Mouse (Mus musculus) embryonic fibroblast, embryonic 13.5 days (primary cell): ENCODE measurements around the gene 4930579F01Rik. TPM values are rescaled to one million over a fixed set of nuclear protein-coding genes. Genes with fewer than 3 reads are reported as not detected.
A peak's percentile ranks its signal among the peaks of the same experiment; 100 is the strongest.

Source experiments
- H3K27ac ChIP-seq: 2 replicates; pipeline ENCODE4 v1.5.1; 2012; ENCODE audit warnings: low read length, control low read depth, inconsistent platforms; ENCODE audit not compliant: insufficient read depth
- H3K4me1 ChIP-seq: 2 replicates; pipeline ENCODE4 v1.6.1; 2011; ENCODE audit warnings: low read length; ENCODE audit not compliant: control insufficient read depth, insufficient read depth
- H3K4me3 ChIP-seq: 2 replicates; pipeline ENCODE4 v1.5.1; 2011; ENCODE audit warnings: mild to moderate bottlenecking, control low read depth, low read length; ENCODE audit not compliant: insufficient read depth
- CTCF ChIP-seq: IDR thresholded peaks from 2 replicates; pipeline ENCODE4 v1.5.1; 2011; ENCODE audit warnings: mild to moderate bottlenecking, control low read depth, low read length, moderate library complexity, borderline replicate concordance; ENCODE audit not compliant: insufficient read depth
- POLR2A ChIP-seq: IDR thresholded peaks from 2 replicates; pipeline ENCODE4 v1.6.1; 2011; ENCODE audit warnings: low read depth, mild to moderate bottlenecking, control low read depth, low read length, moderate library complexity
- polyA plus RNA-seq: library from polyadenylated mRNA; stranded (reverse); fragments of >200 nt; gene quantifications from 2 replicates; pipeline ENCODE4 v1.2.4, GENCODE M21; 2011; ENCODE audit warnings: low read depth; ENCODE audit not compliant: missing spikeins, insufficient read length

Gene 4930579F01Rik
- polyA plus RNA-seq, 1 experiment, result not detected

DNA sequence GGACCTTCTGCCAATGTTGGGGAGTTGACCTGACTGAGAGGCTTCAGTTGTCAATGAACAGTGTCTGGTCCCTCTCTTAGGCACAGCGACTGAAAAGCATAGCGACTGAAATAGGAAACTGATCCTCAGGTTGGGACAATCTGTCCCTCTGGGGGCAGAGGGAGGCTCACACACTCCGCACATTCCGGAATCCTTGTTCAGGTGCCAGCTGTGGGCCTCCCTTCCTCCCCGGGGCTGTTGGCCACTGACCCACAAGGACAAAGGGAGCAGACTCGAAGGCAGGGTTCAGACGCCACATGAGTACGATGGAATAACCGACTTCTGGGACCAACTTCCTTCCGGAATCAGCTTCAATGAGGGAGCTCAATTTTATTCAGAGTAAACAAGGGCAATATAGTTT lies 32.0 kb downstream of the 4930579F01Rik start:
- Histone ChIP-seq H3K4me1 (no peaks in the 10 kb centered on the region), H3K4me3 (no peak overlapping the region), H3K27ac (no peak overlapping the region)
- TF ChIP-seq POLR2A, result no peak
- no peak for TF ChIP-seq CTCF

DNA sequence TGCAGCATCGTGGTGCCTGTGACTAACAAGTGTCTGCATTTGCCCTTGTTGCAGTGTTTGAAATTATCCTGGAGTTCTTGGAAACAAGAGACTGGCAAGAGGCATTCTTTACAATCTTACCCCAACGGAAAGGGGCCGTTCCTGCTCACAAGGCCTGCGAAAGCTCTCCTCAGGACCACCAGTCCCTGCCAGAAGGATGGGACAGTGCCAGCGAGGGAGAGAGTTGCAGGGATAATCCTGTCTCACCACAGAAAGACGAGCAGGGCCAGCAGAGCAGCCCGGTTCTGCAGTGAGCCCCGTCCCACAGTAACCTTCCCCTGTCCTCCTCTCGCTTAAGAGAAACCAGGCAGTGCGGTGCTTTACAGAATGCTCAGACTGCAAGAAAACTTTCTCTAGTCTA lies 37.0 kb downstream of the 4930579F01Rik start:
- Histone ChIP-seq H3K27ac (no peak overlapping the region), H3K4me3 (no peak overlapping the region), H3K4me1 (peaks cover 2% of the 10 kb centered on the region; the same call in 1 of the 2 replicates)
- TF ChIP-seq POLR2A (no peak), CTCF (no peak)

DNA sequence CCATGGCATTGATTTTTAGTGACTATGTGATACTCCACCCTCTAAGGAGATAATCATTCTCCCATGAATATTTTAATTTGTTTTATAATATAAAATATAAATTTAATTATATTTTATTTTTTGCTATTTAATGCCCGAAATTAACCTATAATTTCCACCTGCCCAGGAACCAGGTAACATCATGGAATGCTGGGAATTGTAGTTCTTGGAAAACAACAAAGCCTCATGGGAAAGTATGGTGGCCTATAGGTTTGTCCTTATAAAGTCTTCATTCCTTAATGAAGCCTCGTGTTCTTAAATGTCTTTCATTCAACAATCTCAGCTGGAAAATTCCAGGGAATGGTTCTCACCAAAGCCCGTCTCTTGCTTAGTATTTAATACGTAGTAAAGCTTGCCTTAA lies 38.6 kb downstream of the 4930579F01Rik start:
- H3K4me1 ChIP-seq, result peaks cover 2% of the 10 kb centered on the region; the same call in 1 of the 2 replicates
- H3K27ac ChIP-seq, result no peak overlapping the region
- no peak for TF ChIP-seq CTCF
- no peak for TF ChIP-seq POLR2A
- H3K4me3 ChIP-seq, result no peak overlapping the region

DNA sequence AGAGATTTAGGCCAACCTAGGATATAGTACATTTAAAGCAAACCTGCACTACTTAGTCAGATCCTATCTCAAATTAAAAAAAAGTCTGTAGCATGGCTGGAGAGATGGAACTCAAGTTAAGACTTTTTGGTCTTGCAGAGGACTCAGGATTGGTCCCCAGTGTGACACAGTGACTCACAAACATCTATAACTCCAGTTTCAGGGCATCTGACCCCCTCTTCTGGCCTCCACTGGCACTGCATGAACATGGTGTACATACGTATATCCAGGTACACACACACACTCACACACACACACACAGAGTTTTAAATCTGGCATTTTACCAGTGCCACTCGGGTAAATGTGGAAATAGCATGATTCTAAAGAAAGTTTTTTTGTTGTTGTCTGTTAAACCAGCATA lies 44.8 kb downstream of the 4930579F01Rik start:
- no peaks in the 10 kb centered on the region for H3K4me1 ChIP-seq
- no peak overlapping the region for H3K27ac ChIP-seq
- TF ChIP-seq CTCF (no peak), POLR2A (no peak)
- H3K4me3 ChIP-seq, result no peak overlapping the region

DNA sequence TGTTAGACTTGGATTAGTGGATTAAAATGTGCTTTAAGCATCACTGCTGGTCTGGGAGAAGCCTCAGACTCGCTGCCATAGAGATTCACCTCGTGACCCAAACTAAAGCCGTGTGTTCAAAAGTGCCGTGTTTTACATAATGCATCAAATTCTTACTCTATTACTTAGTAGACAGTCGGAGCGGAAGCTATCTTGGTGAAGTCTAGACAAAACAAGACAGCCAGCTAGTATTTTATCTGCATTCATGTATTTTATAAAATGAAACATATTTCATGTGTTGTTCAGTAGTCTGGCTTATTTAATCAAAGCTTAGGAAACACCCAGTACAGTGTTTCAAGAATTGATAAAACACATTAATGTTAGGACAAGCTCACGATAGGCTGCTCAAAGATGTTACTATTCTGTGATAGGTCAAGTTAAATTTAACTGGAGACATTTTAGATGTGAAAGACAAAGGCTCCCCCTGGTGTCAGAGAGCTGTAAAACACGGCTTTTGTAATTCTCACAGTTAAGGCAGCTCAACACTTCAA lies 48.9 kb downstream of the 4930579F01Rik start, which contains the start of gene Mttp:
Gene Mttp, minus strand, starts transcription at position 327 of the 530 bp plus-strand sequence.
- H3K4me1 ChIP-seq, result no peaks in the 10 kb centered on the region
- peak within 1 kb of the TSS; percentile 78 for H3K4me3 ChIP-seq
- peak within 1 kb of the TSS; percentile 98 for H3K27ac ChIP-seq
- TF ChIP-seq CTCF (no peak), POLR2A (peak; percentile 39; the same call in 1 of the 2 replicates)

DNA sequence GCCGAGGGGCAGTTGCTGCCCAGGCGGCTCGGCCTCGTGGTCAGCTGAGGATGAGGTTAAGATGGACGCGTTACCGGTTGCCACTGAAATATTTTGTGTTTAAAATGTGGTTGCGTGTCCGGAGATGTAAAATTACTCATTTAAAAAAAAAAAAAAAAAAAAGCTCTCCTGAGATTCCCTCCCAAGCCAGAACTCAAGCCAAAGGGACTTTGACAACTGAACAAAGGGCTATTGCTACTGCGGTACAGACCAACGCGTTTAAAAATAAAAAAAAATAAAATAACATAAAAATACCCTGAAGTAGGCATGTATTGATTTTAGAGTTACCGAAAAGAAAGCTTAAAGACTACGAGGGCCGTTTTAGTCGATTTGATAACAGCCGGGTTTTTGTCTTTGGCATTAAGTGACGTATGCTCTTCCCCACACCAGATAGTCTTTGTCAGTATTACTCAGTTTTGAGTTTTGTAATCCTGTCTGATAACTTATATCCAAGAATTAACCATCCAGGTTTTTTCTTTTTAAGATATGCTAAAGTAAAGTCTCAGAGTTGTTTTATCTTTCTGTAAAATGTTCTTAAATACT lies 49.5 kb downstream of the 4930579F01Rik start:
- H3K27ac ChIP-seq, result peak overlapping the region; percentile 98
- peak overlapping the region; percentile 78 for H3K4me3 ChIP-seq
- no peak for TF ChIP-seq POLR2A
- no peak for TF ChIP-seq CTCF
- H3K4me1 ChIP-seq, result no peaks in the 10 kb centered on the region

DNA sequence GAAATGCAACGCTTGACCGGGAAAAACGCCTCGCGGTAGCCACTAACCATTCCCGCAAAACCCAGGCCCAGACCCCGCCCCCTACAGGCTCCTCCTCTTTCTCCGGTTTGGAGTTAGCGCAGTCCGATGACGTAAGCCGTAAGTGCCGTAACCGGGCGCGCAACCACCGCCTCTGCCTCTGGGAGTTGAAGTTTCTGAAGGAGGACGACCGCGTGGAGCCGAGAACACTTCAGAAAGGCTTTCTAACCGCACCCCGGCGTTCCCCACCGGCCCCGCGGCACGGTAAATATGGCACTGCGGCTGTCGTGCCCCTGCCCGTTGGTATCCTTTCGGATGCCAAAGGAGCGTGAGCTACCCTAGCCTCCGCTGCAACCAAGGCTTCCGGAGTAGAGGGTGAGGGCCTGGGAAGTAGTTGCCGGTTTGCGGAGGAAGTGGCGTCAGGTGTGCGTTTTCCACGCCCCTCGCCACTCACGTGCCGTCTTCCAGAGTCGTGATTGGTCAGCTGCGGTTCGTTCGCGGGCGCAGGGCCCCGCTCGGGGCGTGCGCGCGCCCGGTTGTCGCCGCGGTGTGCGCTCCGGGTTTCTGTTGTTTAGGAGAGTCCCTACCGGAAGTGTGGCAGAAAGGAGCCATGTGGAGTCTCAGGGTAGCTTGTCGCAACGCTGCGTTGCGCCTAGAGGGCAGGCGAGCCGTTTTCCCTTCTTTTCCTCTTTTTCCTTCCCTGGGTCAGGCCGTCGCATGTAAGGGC lies 50.1 kb downstream of the 4930579F01Rik start, which contains the start of gene Trmt10a:
Gene Trmt10a, plus strand, starts transcription at position 134 of the 745 bp plus-strand sequence.
- TF ChIP-seq CTCF, result peak; percentile 17; the same call in 1 of the 2 replicates
- peak; percentile 83 for TF ChIP-seq POLR2A
- no peaks in the 10 kb centered on the region for H3K4me1 ChIP-seq
- peak within 1 kb of the TSS; percentile 98 for H3K27ac ChIP-seq
- peak within 1 kb of the TSS; percentile 78 for H3K4me3 ChIP-seq

DNA sequence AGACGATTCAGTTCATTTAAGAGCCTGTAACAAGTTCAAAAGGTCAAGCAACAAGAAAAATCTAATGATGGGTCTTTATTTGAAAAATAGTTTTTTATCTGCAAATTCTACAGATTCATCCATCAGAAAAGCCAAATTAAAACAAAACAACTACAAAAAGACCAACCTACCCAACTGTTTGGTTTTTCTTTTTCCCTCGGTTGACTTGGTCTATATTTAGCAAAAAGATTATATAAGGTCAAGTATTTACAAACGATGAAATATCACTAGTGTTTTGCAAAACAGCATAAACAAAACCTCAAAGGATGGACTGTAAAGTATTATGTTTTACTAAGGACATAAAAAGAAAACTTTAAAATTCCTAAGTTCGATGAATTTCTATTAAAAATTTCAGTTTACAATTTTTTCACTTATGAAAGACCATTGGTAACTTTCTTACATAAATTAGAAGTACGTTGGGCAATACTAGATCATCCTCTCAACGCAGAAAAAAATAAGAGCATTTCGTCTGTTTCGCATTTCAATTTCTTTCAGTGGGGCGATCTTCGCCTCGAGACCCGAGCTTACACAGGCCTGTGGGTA lies 50.8 kb downstream of the 4930579F01Rik start:
- Histone ChIP-seq H3K4me1 (no peaks in the 10 kb centered on the region), H3K27ac (peak overlapping the region; percentile 93), H3K4me3 (peak overlapping the region; percentile 41)
- TF ChIP-seq CTCF (no peak), POLR2A (peak; percentile 82)

DNA sequence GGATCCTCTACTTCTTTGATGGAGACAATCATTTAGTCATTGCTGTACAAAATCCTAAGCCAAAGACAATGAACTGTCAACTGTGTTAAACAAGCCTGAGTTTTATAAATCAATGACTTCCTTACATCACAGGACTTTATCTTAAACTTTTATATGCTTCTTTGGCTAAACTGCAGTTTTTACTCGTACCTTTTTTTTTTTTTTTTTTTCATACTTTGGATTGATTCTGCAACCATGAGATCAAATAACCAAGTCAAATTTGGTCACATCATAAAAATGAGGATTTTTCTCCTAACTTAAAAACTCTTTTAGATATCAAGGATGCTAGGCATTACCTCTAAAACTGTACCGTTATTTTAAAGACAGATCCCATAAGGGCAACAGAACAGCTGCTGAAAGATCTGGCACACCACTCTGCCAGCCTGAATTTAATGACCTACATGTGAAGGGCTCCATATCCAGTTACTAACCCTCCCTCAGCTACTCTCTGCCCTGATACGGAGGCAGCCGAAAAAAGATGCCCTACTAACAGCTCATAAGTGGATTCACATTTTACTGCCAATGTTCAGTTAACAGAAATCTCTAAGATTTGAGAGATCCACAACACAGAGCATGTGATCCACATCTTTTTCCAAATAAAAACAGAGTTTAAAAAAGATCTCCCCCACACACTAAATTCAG lies 51.4 kb downstream of the 4930579F01Rik start:
- Histone ChIP-seq H3K4me3 (peak overlapping the region; percentile 15; the same call in 1 of the 2 replicates), H3K4me1 (no peaks in the 10 kb centered on the region), H3K27ac (0 out of 2 replicates have a peak overlapping the region, but pooled peaks have one; percentile 57)
- no peak for TF ChIP-seq POLR2A
- no peak for TF ChIP-seq CTCF
